Mouse (Mus musculus) neutrophil, adult 5-6 weeks (primary cell): ENCODE data around the gene Nsg1. TPM values are rescaled to one million over a fixed set of nuclear protein-coding genes. Genes with fewer than 3 reads are reported as not detected.

ENCODE experiments used
- ATAC-seq: fragments of 151-379, 151-347 bp; 2 replicates; pipeline ENCODE4 v1.8.0; 2017; ENCODE audit warnings: mild to moderate bottlenecking, moderate TSS enrichment; ENCODE audit not compliant: insufficient number of reproducible peaks, poor library complexity, low FRiP score, severe bottlenecking; ENCODE audit errors: extremely low read depth
- total RNA-seq: library from RNA; stranded (forward); fragments of 200-1000 nt; gene quantifications from 2 replicates; pipeline ENCODE4 v1.2.3, GENCODE M21; 2017

The Nsg1 gene
- total RNA-seq, 1 experiment from 2014 or later = 0.12 TPM

DNA sequence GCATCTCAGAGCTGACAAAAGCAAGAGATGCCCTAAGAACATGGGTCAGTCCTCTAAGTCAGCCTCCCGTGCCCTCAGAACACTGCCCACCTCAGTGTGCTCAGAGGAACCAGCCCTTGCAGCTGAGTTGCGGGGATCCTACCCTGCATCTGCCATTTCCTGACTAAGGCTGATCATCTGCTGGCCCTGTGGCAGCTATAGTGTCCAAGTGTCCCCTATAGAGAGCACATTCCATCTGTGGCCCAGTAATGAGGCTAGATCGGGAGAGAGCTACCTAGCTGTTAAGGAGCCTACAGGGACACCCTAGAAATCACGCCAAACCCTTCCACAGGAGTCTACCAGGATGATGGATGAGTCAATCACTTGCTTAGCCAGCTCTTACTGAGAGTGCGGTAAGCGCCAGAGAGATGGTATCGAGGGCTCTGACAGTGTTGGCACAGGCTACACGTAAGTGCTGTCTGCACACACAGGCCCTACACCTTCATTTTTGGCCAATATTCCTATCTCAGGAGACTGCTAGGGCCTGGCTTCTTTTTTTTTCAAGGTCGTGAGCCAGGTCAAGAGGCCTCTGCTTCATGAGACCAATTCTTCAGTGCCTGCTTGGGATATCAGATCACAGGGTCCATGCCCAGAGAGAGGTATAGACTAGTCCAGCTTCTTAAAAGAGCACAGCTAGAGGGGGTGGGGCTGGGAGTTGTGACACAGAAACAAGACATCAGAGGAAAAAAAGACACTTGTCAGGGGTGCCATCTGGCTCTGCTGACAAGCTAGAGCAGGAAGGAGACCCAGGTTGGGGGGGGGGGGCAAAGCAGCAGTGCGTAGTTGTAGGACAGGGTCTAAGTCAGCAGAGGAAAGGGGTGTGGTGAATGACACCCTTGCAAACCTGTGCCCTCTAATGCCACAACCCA, 7.3 kb downstream of the Nsg1 start:
- no peak for ATAC-seq

DNA sequence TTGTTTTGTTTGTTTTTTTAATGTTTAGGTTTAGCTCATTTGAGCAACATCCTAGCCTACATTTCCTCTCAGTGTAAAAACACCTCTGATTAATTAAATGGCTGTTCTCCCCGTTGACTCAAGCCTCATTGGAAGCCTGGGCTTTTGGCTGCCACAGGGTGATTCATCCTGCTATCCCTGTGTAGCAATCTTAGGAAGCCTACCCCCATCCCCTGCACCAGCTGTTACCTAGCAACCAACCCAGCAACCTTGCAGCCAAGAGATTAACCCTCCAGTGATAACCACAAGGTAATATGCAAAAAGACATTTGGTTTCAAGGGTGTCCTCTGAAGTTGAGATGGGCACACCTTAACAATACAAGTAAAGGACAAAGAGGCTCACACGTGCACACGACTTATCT, 8.4 kb downstream of the Nsg1 start:
- ATAC-seq = no peak

DNA sequence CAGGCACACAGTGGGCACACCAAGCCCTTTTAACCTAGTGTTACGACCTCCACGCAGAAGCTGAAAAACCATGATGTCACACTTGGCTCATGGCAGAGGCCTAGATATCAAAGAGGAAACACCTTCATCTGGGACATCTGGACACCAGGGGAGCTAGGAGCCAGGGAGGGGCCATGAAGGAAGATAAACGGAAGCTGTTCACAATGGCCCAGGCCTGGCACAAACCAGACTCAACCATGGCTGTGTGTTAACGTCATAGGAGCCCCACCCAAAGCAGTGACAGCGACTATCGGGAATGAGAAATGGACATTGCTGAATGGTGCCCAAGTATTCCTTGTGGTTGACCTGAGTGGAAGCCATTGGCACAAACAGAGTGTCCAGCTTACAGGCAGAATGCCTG, 13.2 kb downstream of the Nsg1 start:
- ATAC-seq = no peak

DNA sequence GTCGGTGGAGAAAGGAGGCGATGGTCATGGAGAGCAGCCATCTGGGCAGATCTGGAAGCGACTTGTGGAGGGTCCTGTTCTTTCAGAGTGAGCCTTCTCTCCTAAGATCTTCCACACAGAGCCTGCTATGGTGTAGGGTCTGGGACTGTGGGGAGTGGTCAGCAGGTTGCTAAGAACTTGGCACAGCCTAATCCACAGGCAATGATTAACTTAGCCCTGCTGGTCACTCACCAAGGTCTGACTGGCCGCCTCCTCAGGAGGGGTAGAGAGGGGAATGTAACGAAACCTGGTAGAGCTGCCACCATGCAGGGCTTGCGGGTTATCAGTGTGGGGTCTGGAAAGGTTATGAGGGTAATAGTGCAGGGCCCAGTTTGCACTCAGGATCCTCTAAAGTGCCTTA, 18.8 kb downstream of the Nsg1 start:
- ATAC-seq = no peak

DNA sequence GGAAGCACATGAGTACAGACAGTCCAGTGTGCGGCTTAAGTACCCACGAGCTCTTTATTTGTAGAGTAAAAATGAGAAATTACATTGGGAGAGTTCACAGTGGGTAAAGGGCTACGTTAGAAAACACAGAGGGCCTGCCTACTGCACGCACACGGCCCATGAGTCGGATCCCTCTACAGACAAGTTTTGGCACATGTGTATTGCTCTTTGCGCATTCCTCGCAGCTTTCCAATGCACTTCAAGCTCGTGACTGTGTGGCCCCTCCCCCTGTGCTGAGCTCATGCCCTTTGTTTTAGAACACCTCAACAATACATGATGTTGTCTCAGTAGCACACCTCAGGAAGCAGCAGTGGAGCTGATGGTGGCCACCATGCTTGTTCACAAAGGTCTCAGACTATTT, 22.5 kb downstream of the Nsg1 start:
- no peak for ATAC-seq

DNA sequence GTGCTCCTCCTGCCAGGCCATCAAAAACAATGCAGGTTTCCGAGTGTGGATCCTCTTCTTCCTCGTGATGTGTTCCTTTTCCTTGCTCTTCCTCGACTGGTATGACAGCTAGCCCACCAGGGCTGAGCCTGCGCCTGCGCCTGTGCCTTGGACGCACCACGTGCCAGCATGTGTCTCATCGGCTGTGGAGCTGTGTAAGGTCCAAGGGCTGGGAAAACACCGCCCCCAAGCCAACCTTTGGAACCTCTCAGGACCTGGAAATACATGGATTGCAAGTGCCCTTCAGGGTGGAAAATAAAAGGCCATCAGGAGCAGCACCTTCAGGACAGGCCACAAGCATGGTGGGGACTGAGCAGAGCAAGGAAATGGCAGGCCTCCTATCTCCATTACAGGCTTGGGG, 23.5 kb downstream of the Nsg1 start:
- no peak for ATAC-seq

DNA sequence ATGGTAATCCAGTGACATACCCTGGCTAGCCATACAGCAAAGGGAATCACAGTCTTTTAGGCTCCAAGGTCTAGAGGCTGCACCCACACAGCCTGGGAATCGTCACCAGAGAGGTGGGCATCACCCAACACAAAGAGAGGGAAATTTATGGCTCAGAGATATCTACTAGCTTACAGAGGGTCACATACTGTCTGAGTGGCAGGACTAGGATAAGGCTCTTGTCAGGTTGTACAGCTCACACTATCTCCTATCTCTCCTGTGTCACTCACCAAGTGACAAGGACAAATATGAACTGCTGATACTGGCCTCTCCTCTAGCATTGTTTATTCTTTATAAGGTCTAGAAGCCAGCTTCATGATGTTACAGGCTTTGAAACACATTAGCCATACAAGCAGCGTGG, 30.4 kb downstream of the Nsg1 start:
- ATAC-seq = no peak

DNA sequence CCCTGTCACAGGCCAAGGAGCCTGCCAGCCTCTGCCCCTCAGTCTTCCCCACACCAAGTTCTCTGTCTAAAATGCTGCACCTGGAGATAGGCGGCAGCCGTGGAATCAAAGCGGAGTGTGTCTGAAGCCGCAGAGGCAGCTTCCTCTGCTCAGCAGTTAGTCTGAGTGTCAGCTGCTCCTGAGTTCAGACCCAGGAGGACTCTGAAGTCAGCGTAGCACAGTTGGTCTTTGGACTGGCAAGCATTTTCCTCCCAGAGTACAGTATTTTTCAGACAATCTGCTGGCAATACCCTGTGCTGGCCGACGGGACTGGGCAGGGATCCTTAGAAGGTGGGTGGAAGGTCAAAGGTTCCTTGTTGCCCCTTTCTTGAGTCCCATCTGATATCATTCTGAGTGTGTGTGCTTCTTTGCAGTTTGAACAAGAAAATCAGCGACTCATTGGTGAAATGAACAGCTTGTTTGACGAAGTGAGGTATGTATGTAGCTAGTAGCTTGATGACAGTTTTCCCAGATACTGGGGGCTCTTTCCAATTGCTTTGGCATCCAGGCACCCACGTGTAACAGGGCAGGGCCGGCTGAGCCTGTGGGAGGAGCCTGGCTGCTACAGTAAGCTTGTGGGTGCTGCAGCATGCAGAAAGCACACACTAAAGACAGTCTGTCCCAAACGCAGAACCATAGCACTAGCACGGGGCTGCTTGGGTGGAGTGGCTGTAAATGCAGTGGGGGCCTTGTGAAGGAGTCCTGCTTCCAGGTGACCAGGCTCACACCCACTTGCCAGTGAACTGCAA, 33.0 kb downstream of the Nsg1 start:
- no peak for ATAC-seq

DNA sequence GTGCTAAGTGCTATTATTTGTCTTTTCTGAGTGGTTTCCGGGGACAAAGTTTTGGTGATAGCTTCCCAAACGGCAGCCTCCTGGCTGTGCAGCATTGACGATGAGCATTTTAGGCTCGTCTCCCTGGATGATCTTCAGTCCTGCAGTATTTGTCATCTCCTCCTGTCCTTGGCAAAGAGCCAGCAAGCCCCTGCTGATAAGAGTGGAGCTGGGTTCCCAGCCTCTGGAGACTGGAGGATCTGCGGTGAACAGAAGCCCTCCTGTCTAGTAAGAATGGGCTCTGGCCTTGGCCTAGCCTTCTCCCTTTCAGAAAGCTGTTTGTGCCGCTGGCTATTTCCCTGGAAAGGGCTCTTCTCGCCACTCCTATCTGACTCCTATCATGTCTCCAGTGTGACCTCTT, 38.0 kb downstream of the Nsg1 start:
- no peak for ATAC-seq

DNA sequence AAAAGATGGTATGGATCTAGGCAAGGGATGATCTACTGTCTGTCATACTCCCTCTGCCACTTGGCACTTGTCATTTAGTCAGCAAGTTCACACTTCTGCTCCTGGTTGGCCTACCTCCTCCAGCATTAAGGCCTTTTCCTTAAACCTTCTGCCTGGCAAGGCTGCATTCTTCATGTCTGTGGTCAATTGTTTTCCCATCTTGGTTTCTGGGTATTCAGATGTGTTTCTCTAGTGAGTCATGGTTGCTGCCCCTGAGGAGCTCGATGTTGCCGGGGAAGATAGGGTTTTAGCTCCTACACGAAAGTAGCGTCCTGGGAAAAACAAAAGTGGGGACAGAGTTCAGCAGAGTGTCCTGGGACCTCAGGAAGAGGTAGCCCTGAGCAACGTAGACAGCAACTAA, 40.4 kb downstream of the Nsg1 start:
- no peak for ATAC-seq

DNA sequence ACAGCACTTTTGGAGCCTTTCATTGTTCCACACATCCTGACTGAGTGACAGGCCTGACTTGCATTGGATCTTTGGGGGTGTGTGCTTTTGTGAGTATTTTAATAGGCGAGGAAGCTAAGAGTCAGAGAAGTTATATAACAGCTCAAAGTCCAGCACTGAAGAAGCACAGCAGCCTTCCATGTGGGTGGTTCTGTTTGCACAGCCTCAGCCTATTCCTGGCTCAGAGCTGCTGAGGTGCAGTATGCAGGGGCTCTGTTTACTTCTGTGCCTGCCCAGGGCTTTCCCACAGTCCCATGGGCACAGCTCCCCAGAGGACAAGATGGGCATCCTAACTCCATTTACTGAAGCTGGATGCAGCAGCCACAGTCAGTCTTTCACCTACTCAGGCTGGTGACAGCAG, 42.7 kb downstream of the Nsg1 start:
- ATAC-seq = no peak

DNA sequence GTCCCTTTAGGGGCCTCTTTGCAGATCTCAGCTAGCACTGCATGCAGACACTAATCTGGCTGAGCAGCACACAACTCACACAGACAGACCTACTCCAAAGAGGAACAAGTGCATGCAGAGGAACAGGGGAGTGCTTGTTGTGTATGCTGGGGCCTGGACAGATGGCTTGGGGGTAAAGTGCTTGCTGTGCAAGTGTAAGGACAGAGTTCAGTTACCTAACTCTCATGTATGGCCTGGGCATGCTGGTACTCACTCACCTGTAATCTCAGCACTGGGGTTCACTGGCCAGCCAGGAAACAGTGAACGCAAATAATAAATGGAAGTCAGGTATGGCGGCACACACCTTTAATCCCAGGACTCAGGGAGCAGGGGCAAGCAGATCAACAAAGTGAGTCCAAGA, 45.2 kb downstream of the Nsg1 start:
- ATAC-seq = no peak

DNA sequence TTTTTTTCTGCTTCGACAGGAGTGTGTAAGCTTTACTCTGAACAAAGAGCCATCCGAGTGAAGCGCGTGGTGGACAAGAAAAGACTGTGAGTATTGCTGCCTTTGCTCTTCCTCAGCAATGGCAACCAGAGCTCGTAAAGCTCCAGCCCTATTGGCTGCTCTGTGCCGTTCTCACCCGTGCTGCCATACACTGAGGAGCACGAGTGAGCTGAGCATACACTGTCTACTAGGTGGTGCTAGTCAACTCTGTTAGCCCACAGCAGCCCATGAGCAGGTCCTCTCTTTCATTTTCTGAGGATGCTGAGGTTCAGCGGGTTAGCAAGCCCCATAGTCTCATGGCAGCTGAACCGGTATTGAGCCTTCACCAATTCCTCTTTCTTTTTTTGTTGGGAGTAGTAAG, 52.9 kb downstream of the Nsg1 start:
- ATAC-seq = no peak

DNA sequence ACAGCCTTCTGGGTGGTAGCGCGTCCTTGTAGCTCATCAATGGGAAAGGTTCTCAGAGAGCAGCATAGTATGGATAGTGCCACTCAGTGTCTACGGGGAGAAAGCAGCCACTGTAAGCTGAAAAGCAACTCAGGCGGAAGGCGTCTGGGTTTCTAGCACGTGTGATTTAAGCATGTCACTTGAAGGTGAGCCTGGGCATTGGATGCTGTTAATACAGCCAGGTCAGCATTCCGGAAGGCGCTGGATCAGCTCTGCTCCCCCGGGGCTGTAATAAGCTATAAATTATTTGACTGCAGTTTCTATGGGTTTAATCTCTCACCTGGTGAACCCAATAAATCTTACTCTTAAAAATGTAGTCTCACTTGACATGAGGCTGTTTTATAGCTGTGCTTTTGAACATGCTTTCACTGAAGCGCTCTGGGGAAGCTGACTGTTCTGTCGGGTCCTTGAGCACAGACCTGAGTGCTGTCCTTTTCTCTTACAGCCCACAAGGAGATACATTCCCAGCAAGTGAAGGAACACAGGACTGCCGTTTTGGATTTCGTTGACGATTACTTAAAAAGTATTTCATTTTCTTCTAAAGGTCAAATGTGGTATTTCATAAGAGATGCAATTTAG, 53.5 kb downstream of the Nsg1 start:
- no peak for ATAC-seq

DNA sequence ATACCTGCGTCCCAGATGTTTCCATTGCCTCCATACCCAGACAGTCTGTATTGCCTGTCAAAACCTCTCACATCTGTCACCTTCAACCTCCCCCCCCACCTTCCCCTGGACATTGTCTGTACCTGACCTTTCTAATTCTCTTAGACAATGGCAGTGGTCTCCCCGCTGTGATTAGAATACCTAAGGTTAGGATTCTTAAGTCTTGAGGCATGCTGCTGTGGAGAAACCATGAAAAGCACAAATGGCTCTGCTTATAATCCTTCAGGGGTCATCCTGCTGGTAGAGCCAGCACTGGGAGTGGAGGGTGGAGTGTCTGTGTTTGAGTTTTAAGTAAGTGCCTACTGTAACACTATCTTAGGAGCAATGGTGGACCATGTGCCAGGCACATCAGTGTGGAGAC, 56.8 kb downstream of the Nsg1 start:
- ATAC-seq = no peak

DNA sequence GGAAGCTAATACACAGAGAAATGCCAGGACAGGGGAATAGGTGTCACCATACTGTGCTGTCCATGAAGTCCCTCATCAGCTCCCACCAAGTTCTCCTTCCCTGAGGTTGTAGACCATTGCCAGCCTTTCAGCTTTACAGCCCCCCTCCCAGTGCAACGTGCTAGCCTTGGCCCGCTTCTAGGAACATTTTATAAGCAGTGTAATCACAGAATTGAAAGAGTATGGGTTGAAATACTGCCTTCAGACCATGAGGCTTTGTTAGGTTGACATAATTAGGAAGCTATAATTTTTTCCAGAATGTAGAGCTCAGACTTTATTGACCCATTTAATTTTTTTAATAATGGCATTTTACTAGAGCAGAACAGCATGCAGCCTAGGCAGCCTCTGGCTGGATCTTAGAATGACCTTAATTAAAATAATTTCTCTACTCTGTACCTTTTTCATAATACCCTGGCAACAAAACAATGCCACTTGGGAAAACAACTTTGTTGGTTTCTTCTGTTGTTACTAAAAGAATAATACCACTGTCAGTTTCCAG, 60.5 kb downstream of the Nsg1 start:
- ATAC-seq = no peak

DNA sequence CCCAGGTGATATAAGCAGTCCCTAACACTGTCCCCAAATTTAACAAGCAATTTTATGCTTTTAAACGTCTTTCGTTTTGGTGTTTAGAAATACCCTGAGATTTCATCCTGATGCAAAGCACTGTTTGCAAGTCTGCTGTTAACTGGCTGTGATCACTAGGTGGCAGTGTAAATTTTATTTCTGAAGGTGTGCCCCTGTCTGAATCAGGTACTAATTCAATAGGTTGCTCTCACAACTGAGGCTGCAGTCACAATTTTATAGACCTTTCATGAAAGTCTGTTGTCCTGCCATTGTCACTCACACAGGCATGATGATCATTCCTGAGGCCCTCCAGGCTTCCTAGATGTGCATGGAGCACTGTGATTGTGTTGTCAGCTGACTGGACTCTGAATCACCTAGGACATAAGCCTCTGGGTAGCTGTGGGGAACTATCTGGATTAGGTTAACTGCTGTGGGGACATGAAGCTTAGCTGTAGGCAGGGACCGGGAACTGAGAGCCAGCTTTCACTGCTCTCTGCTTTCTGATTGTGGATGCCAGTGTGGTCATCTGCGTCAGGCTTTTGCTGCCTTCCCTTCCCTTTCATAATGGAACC, 62.1 kb downstream of the Nsg1 start:
- ATAC-seq = no peak

DNA sequence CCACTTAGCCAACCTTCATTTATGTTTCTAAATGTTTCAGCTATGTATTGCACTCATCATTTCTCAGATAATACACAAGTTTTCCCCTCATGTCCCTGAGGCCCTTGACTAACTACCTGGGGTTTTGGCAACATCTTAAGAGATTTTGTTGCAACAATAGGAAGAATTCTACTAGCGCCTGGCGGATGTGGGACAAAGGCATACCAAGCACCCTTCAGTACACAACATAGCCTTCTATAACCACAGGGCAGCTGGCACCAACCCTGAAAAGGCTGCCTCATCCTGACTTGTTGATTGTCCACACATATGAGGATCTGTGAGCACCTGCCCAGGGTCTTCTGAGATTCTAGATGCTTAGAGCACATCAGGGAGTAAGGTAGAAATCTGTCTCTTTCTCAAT, 65.4 kb downstream of the Nsg1 start:
- no peak for ATAC-seq

DNA sequence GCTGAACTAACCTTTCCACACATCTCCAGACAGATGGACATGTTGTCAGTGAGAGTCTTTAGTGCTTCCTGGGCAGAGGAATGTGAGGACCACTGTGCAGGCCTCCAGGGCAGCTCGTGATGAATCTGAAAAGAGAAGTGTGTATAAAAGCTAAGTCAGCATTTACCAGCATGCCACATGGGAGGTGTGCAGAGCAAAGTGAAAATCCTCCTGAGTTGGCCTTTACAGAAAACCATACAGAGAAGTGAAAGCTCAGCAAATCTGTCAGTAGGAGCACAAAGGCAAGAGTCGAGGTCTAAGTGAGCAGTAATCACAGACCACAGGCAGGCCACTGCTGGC, 67.8 kb downstream of the Nsg1 start:
- no peak for ATAC-seq
